Mouse (Mus musculus) B cell, adult 62 days (primary cell): Measurements from ENCODE around the gene Btbd35f24. TPM values are rescaled to one million over a fixed set of nuclear protein-coding genes. Genes with fewer than 3 reads are reported as not detected.

ENCODE experiments used
- total RNA-seq: library from RNA; stranded (reverse); gene quantifications from 4 replicates; pipeline ENCODE4 v1.2.4, GENCODE M21; 2023

The Btbd35f24 gene
- not detected in 4 replicates for total RNA-seq

GRCm38 (mm10) chrX:3195727-3196126, at the start of gene Btbd35f24:
Gene Btbd35f24, minus strand, starts transcription at chrX:3195827.

Other genes with a start within 250 kb of the Btbd35f24 start
- not detected in 4 replicates for gene Btbd35f23, start 119.0 kb downstream of the Btbd35f24 start, total RNA-seq
- gene Btbd35f11, start 247.9 kb upstream of the Btbd35f24 start, total RNA-seq = not detected in 4 replicates